Mouse (Mus musculus) spleen, adult 18-20 months (tissue): Measurements from ENCODE around the gene Vmn1r202.
"Not testable (repeated sequence)": the region's sequence is repeated elsewhere in the genome, so short reads cannot be mapped to it uniquely, and the experiment has no call there.

ENCODE experiments used
- DNase-seq, 2 experiments: peaks; one replicate each; pipeline ENCODE4 v3.0.0; 2022; ENCODE audit warnings: mixed read lengths in 2 of 2

Gene Vmn1r202

GRCm38 (mm10) chr13:22505281-22505680, at the start of gene Vmn1r202:
TSS of gene Vmn1r202 (minus strand) at chr13:22505381.
- DNase-seq, result no peak

- DNase-seq, result not testable (repeated sequence)
Observed at GRCm38 (mm10) chr13:22552898-22553297, 47.7 kb upstream of the Vmn1r202 start, which contains the start of gene Vmn1r204. TSS of gene Vmn1r204 (plus strand) at chr13:22553198.

DNA sequence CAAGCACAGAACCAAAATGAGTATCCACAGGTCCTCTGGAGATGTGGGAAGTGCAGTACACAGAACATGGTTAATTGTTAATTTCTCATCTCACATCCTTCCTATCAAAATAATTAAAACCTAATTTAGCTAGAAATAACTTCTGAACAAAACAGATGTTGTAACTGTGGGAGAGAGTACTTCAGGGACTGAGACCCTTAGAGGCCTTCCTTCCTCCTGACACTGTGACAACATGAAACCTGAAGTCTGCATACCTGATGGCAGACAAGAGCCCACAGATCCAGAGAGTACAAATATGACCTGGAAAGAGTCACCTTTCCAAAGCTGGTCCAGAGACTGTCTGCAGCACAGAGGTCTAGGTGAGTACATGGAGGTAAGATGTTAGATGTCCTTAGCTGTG, 12.6 kb upstream of the Vmn1r202 start, which contains the start of gene Vmn1r203:
Gene Vmn1r203 (plus strand): TSS at position 301 of the 400 bp plus-strand sequence.
- DNase-seq, result no peak

GRCm38 (mm10) chr13:22502431-22502830, 2.8 kb downstream of the Vmn1r202 start:
- DNase-seq, result no peak

GRCm38 (mm10) chr13:22471623-22472022, 33.6 kb downstream of the Vmn1r202 start, which contains the start of gene Vmn1r201:
TSS of gene Vmn1r201 (plus strand) at chr13:22471923.
- DNase-seq, result no peak

GRCm38 (mm10) chr13:22455145-22455544, 50.0 kb downstream of the Vmn1r202 start:
- DNase-seq, result no peak
